Mouse (Mus musculus): ENCODE data around the gene 2410015M20Rik. TPM values are rescaled to one million over a fixed set of nuclear protein-coding genes. Genes with fewer than 3 reads are reported as not detected.

Gene 2410015M20Rik
- total and polyA plus RNA-seq, 3 experiments = 274 to 334 TPM; not detected in 1

- Histone ChIP-seq H3K79me2 (ENCODE audit: control insufficient read depth, insufficient read depth, low read length, poor library complexity) (no peaks in the 10 kb centered on the region), H3K27me3 (ENCODE audit: control insufficient read depth in 1 of 2, insufficient read depth in 2 of 2, low read length in 2 of 2) (no peaks in the 10 kb centered on the region), H3K9me3 (replicated peaks; ENCODE audit: insufficient read depth, low read length) (no peaks in the 10 kb centered on the region), H3K36me3 (ENCODE audit: control insufficient read depth in 1 of 2, insufficient read depth in 2 of 2, low read length in 2 of 2) (no peaks in the 10 kb centered on the region), H3K4me1 (ENCODE audit: control insufficient read depth in 1 of 2, insufficient read depth in 2 of 2, low read length in 2 of 2) (peaks cover 0 to 2% of the 10 kb centered on the region in 2 experiments; a peak in 1 of 4 replicates), H3K9ac (ENCODE audit: control insufficient read depth, low read depth, low read length, poor library complexity, severe bottlenecking) (no peak overlapping the region), H3K27ac (ENCODE audit: control insufficient read depth, low read depth, low read length) (no peak overlapping the region), H3K4me3 (ENCODE audit: control insufficient read depth in 1 of 2, insufficient read depth in 1 of 2, low read depth in 2 of 2, low read length in 2 of 2) (no peak overlapping the region)
- TF ChIP-seq POLR2A (IDR thresholded peaks at IDR 0.05; ENCODE audit: control insufficient read depth in 1 of 2, insufficient read depth in 1 of 2, low read depth in 1 of 2, low read length in 2 of 2, poor library complexity in 1 of 2) (no peak), MAFK (IDR thresholded peaks at IDR 0.05; ENCODE audit: borderline replicate concordance, low read depth, low read length) (no peak), NELFE (IDR thresholded peaks at IDR 0.05; ENCODE audit: low read depth, low read length) (no peak), POLR2AphosphoS2 (IDR thresholded peaks at IDR 0.05; ENCODE audit: low read length) (no peak), EP300 (IDR thresholded peaks at IDR 0.05; ENCODE audit: low read depth in 1 of 2, low read length in 2 of 2) (no peak), ELF1 (IDR thresholded peaks at IDR 0.05; ENCODE audit: low read depth, low read length) (no peak), GABPA (IDR thresholded peaks at IDR 0.05; ENCODE audit: low read depth, low read length) (no peak), MYB (IDR thresholded peaks at IDR 0.05; ENCODE audit: low read depth, low read length) (no peak), TAL1 (IDR thresholded peaks at IDR 0.05; ENCODE audit: low read length) (no peak), POLR2AphosphoS5 (IDR thresholded peaks at IDR 0.05; ENCODE audit: borderline replicate concordance, low read depth, low read length) (no peak), MEF2A (IDR thresholded peaks at IDR 0.05; ENCODE audit: extremely low read depth, insufficient replicate concordance, low read depth, low read length, poor library complexity, severe bottlenecking) (no peak), RAD21 (IDR thresholded peaks at IDR 0.05; ENCODE audit: low read depth, low read length) (no peak), RCOR1 (IDR thresholded peaks at IDR 0.05; ENCODE audit: low read depth, low read length) (no peak), MXI1 (IDR thresholded peaks at IDR 0.05; ENCODE audit: low read depth, low read length) (no peak), UBTF (IDR thresholded peaks at IDR 0.05; ENCODE audit: borderline replicate concordance, insufficient read depth, low read depth, low read length) (no peak), CHD1 (IDR thresholded peaks at IDR 0.05; ENCODE audit: low read depth, low read length) (no peak)
- peak; percentile 69 for DNase-seq (ENCODE audit: low read depth, low spot score)
Measured at GRCm38 (mm10) chr17:56651801-56652200, 42.2 kb upstream of the 2410015M20Rik start.

- H3K79me2 ChIP-seq (ENCODE audit: control insufficient read depth, insufficient read depth, low read length, poor library complexity) = no peaks in the 10 kb centered on the region
- H3K4me3 ChIP-seq (ENCODE audit: control insufficient read depth in 1 of 2, insufficient read depth in 1 of 2, low read depth in 2 of 2, low read length in 2 of 2) = peak overlapping the region; percentile 11 to 67
- peak; percentile 39 for DNase-seq (ENCODE audit: low read depth, low spot score)
- H3K27ac ChIP-seq (ENCODE audit: control insufficient read depth, low read depth, low read length) = no peak overlapping the region
- H3K9me3 ChIP-seq (replicated peaks; ENCODE audit: insufficient read depth, low read length) = no peaks in the 10 kb centered on the region
- H3K9ac ChIP-seq (ENCODE audit: control insufficient read depth, low read depth, low read length, poor library complexity, severe bottlenecking) = peak overlapping the region; percentile 48
- no peaks in the 10 kb centered on the region for H3K36me3 ChIP-seq (ENCODE audit: control insufficient read depth in 1 of 2, insufficient read depth in 2 of 2, low read length in 2 of 2)
- H3K27me3 ChIP-seq (ENCODE audit: control insufficient read depth in 1 of 2, insufficient read depth in 2 of 2, low read length in 2 of 2) = no peaks in the 10 kb centered on the region; a peak in 1 of 4 replicates
- no peak for TF ChIP-seq MYB (IDR thresholded peaks at IDR 0.05; ENCODE audit: low read depth, low read length)
- peak; percentile 45; the same call in 1 of the 2 replicates for TF ChIP-seq ELF1 (IDR thresholded peaks at IDR 0.05; ENCODE audit: low read depth, low read length)
- TF ChIP-seq SIN3A (IDR thresholded peaks at IDR 0.05; ENCODE audit: low read length) = peak; percentile 59
- TF ChIP-seq USF1 (IDR thresholded peaks at IDR 0.05; ENCODE audit: low read depth, low read length) = peak; percentile 80
- TF ChIP-seq USF2 (IDR thresholded peaks at IDR 0.05; ENCODE audit: borderline replicate concordance in 1 of 2, insufficient read depth in 1 of 2, low read depth in 1 of 2, low read length in 2 of 2) = 0 out of 4 replicates have a peak, but pooled peaks of 1 of the 2 experiments have one; percentile 7
- H3K4me1 ChIP-seq (ENCODE audit: control insufficient read depth in 1 of 2, insufficient read depth in 2 of 2, low read length in 2 of 2) = peaks cover 0 to 2% of the 10 kb centered on the region in 2 experiments; a peak in 1 of 4 replicates
Measured at GRCm38 (mm10) chr17:56647546-56647945, 38.0 kb upstream of the 2410015M20Rik start.

Measured in MEL (cell line).